Mouse (Mus musculus): ENCODE data around the gene Alkbh2. TPM values are rescaled to one million over a fixed set of nuclear protein-coding genes. Genes with fewer than 3 reads are reported as not detected.
A peak's percentile ranks its signal among the peaks of the same experiment; 100 is the strongest.

Alkbh2 gene
- total RNA-seq, 2 experiments from 2014 or later: 0.28 to 0.61 TPM

DNA sequence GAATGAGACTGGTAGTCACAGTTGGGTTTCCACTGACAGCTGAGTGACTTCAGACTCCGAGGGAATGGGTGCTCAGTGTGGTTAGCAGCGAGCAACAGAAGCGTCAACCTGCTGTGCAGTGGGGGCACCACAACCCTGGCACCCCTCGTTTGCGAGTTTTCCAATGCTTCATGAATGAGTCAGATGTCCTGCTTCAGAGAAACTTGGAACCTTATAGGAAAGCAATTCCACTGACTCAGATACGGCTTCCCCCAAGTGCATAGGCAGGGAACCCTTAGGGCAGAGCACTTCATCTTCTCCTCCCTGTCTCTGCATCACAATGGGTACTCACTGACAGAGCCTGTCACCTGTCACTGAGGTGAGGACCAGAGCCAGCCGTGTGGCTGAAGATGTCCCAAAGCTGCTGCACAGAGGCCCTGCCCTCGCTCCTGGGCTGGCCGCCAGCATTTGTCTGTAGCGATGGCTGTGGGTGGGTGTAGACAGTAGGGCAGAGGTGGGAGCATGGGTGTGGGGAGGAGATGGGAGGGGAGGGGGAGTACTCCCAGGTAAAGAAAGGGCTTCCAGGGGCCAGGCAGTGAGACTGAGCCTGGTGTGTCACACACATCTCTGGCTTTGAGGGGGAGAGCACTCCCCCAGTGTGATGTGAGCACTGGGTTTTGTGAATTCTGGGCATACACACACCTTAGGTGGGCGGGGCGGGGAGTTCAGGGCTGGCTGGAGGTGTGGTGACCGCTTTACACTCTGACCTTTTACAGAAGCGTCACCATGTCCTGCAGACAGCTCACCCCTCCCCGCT, 9.7 kb upstream of the Alkbh2 start:
- no peak overlapping the region for H3K4me3 ChIP-seq
- DNase-seq: peak; percentile 39
- TF ChIP-seq CTCF (IDR thresholded peaks at IDR 0.05): no peak
- peak overlapping the region; percentile 64; the same call in 1 of the 2 replicates for H3K27ac ChIP-seq
- intact Hi-C loops (cut with DNase I): no loop called here

GRCm38 (mm10) chr5:114135516-114135915, 7.5 kb upstream of the Alkbh2 start:
- no peak for TF ChIP-seq CTCF (IDR thresholded peaks at IDR 0.05)
- DNase-seq: no peak
- H3K27ac ChIP-seq: no peak overlapping the region
- H3K4me3 ChIP-seq: no peak overlapping the region
- intact Hi-C loops (cut with DNase I): loop anchor here (2.0 kb wide), 1 partner anchor 17 kb away; no protein-coding TSS in a partner anchor

- intact Hi-C loops (cut with DNase I): loop anchor here (2.0 to 5.0 kb wide), 2 partner anchors 19 to 38 kb away; no protein-coding TSS in a partner anchor
- H3K27ac ChIP-seq: peak overlapping the region; percentile 48
- H3K4me3 ChIP-seq: no peak overlapping the region
- DNase-seq: peak; percentile 82
- TF ChIP-seq CTCF (IDR thresholded peaks at IDR 0.05): peak; percentile 86
Measured at GRCm38 (mm10) chr5:114134091-114134534, 6.1 kb upstream of the Alkbh2 start.

DNA sequence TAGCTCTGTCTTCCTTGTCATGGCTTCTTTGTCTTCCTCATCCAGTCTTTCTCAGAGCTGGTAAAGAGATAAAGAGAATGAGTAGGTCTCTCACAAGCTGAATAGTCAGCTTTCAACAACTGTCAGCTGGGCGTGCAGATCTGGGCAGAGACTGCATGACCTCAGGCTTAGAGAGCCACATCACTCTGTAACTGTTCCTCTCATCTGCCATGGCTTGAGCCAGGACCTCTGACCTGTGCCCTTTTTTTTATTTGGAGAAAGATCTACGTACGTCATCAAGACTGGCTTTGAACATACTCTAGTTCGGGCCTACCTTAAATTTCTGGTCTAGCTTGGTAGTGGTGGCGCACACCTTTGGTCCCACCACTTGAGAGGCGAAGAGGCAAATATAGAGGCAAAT, 4.8 kb upstream of the Alkbh2 start:
- intact Hi-C loops (cut with DNase I): loop anchor here (5.0 kb wide), 1 partner anchor 39 kb away; no protein-coding TSS in a partner anchor
- no peak for TF ChIP-seq CTCF (IDR thresholded peaks at IDR 0.05)
- H3K4me3 ChIP-seq: no peak overlapping the region
- 0 out of 2 replicates have a peak overlapping the region, but pooled peaks have one; percentile 3 for H3K27ac ChIP-seq
- no peak for DNase-seq

GRCm38 (mm10) chr5:114131521-114131840, 3.5 kb upstream of the Alkbh2 start:
- Histone ChIP-seq H3K27ac (peak overlapping the region; percentile 90), H3K4me3 (peak overlapping the region; percentile 94)
- peak; percentile 80 for DNase-seq
- intact Hi-C loops (cut with DNase I): loop anchor here (5.0 kb wide), 1 partner anchor 41 kb away; no protein-coding TSS in a partner anchor
- TF ChIP-seq CTCF (IDR thresholded peaks at IDR 0.05): no peak

GRCm38 (mm10) chr5:114130698-114131520, 2.9 kb upstream of the Alkbh2 start:
- DNase-seq: peak; percentile 96
- no peak for TF ChIP-seq CTCF (IDR thresholded peaks at IDR 0.05)
- Histone ChIP-seq H3K27ac (peak overlapping the region; percentile 90), H3K4me3 (peak overlapping the region; percentile 94)
- intact Hi-C loops (cut with DNase I): loop anchor here (5.0 kb wide), 1 partner anchor 41 kb away; no protein-coding TSS in a partner anchor

GRCm38 (mm10) chr5:114130211-114130605, 2.2 kb upstream of the Alkbh2 start, which contains the start of gene Ung:
Gene Ung (plus strand): TSS chr5:114130386.
- Histone ChIP-seq H3K4me3 (peak within 1 kb of the TSS; percentile 94), H3K27ac (peak within 1 kb of the TSS; percentile 90)
- no peak for TF ChIP-seq CTCF (IDR thresholded peaks at IDR 0.05)
- peak; percentile 65 for DNase-seq
- intact Hi-C loops (cut with DNase I): loop anchor here (5.0 kb wide), 1 partner anchor 42 kb away; no protein-coding TSS in a partner anchor

DNA sequence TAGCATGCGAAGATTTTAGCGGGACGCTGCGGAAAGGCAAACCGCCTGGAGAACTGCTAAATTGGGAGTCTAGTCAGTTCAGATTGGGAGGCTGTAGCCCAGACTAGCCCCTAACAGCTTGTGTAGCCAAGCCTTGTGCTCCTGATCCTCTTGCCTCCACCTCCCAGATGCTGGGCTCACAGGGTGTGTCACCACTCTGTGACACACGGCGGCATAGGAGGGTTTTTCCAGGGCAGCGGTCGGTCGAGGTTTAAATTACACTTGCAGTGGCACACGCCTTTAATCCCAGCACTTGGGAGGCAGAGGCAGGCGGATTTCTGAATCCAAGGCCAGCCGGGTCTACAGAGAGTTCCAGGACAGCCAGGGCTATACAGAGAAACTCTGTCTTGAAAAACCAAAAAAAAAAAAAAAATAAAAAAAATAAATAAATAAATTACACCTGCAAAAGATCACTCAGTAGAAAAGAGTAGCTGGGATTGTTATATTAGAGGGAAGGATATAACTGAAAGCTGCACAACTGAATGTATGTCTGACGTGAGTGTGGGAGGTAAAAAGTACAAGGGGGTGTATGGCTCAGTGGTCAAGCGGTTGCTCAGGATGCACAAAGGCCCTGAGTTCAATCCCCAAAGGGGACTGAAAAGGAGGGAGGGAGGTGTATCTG, 1.7 kb upstream of the Alkbh2 start:
- intact Hi-C loops (cut with DNase I): loop anchor here (5.0 kb wide), 2 partner anchors 43 to 77 kb away; no protein-coding TSS in a partner anchor
- TF ChIP-seq CTCF (IDR thresholded peaks at IDR 0.05): no peak
- Histone ChIP-seq H3K4me3 (peak overlapping the region; percentile 94), H3K27ac (no peak overlapping the region)
- DNase-seq: no peak

- TF ChIP-seq CTCF (IDR thresholded peaks at IDR 0.05): no peak
- H3K27ac ChIP-seq: peak overlapping the region; percentile 86
- intact Hi-C loops (cut with DNase I): loop anchor here (5.0 kb wide), 1 partner anchor 74 kb away; no protein-coding TSS in a partner anchor
- H3K4me3 ChIP-seq: peak overlapping the region; percentile 82
- DNase-seq: no peak
Measured at GRCm38 (mm10) chr5:114126499-114127244, 1.3 kb downstream of the Alkbh2 start.

GRCm38 (mm10) chr5:114126008-114126407, 2.0 kb downstream of the Alkbh2 start:
- intact Hi-C loops (cut with DNase I): loop anchor here (5.0 kb wide), 1 partner anchor 74 kb away; no protein-coding TSS in a partner anchor
- H3K27ac ChIP-seq: no peak overlapping the region
- no peak for DNase-seq
- no peak overlapping the region for H3K4me3 ChIP-seq
- no peak for TF ChIP-seq CTCF (IDR thresholded peaks at IDR 0.05)

DNA sequence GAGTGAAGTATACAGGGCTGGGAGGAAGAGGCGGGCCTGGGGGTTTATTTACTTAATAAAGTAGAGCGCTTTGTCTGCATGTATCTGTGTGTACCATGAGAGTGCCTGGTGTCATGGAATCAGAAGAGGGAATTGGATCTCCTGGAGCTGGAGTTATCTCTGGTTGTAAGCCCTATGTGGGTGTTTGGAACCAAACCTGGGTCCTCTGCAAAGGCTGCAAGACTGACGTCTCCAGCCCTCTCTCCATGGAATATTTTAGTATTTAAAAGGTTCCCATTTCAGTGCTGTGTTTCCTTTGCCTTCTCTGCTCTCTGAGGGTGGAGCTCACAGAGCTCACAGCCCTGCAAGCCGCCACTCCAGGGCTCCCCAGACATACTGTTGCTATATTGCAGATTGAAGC, 8.2 kb downstream of the Alkbh2 start:
- intact Hi-C loops (cut with DNase I): no loop called here
- Histone ChIP-seq H3K4me3 (no peak overlapping the region), H3K27ac (no peak overlapping the region)
- DNase-seq: no peak
- TF ChIP-seq CTCF (IDR thresholded peaks at IDR 0.05): no peak

Data from gastrocnemius, adult 2 months (tissue).